Mouse (Mus musculus): ENCODE data around the gene Igf2. TPM values are rescaled to one million over a fixed set of nuclear protein-coding genes. Genes with fewer than 3 reads are reported as not detected.
A peak's percentile ranks its signal among the peaks of the same experiment; 100 is the strongest.

Igf2 gene
- polyA plus RNA-seq, 1 experiment from 2014 or later, result 1,518 TPM

GRCm38 (mm10) chr7:142656055-142656454 lies 10.6 kb downstream of the Igf2 start:
- ATAC-seq (ENCODE audit: low read depth) (0 out of 2 replicates have a peak, but pooled peaks have one; percentile 3), DNase-seq (ENCODE audit: low spot score) (peak; percentile 81)

GRCm38 (mm10) chr7:142655633-142656032 lies 11.0 kb downstream of the Igf2 start:
- Histone ChIP-seq H3K9me3 (ENCODE audit: control insufficient read depth, low read length) (no peaks in the 10 kb centered on the region), H3K9ac (ENCODE audit: low read depth, low read length) (peak overlapping the region; percentile 69), H3K27me3 (replicated peaks; ENCODE audit: control insufficient read depth, insufficient read depth, low read length) (peaks cover 64% of the 10 kb centered on the region), H3K36me3 (ENCODE audit: control insufficient read depth, insufficient read depth, low read length) (peaks cover 49% of the 10 kb centered on the region), H3K4me2 (ENCODE audit: low read depth, low read length) (peak overlapping the region; percentile 67), H3K4me1 (ENCODE audit: control insufficient read depth, insufficient read depth, low read length) (no peaks in the 10 kb centered on the region), H3K27ac (replicated peaks; ENCODE audit: low read depth, low read length) (peak overlapping the region; percentile 65; the same call in 1 of the 2 replicates), H3K4me3 (ENCODE audit: low read depth, low read length) (peak overlapping the region; percentile 61)
- ATAC-seq (ENCODE audit: low read depth) (no peak), DNase-seq (ENCODE audit: low spot score) (no peak)
- WGBS, result 22% methylated on average over 11 of the region's 11 CpGs

More at GRCm38 (mm10) chr7:142656055-142656454, 10.6 kb downstream of the Igf2 start:
- Histone ChIP-seq H3K4me1 (ENCODE audit: control insufficient read depth, insufficient read depth, low read length) (no peaks in the 10 kb centered on the region), H3K27ac (replicated peaks; ENCODE audit: low read depth, low read length) (peak overlapping the region; percentile 95; the same call in 1 of the 2 replicates), H3K4me3 (ENCODE audit: low read depth, low read length) (peak overlapping the region; percentile 61), H3K9me3 (ENCODE audit: control insufficient read depth, low read length) (no peaks in the 10 kb centered on the region), H3K27me3 (replicated peaks; ENCODE audit: control insufficient read depth, insufficient read depth, low read length) (peaks cover 68% of the 10 kb centered on the region), H3K36me3 (ENCODE audit: control insufficient read depth, insufficient read depth, low read length) (peaks cover 45% of the 10 kb centered on the region), H3K9ac (ENCODE audit: low read depth, low read length) (peak overlapping the region; percentile 69), H3K4me2 (ENCODE audit: low read depth, low read length) (peak overlapping the region; percentile 67)
- WGBS, result 50% methylated on average over 4 of the region's 4 CpGs

GRCm38 (mm10) chr7:142653726-142654125 lies 12.9 kb downstream of the Igf2 start:
- ATAC-seq (ENCODE audit: low read depth), result no peak
- peaks cover 50% of the 10 kb centered on the region for H3K36me3 ChIP-seq (ENCODE audit: control insufficient read depth, insufficient read depth, low read length)
- H3K9ac ChIP-seq (ENCODE audit: low read depth, low read length), result peak overlapping the region; percentile 69; the same call in 1 of the 2 replicates
- peak overlapping the region; percentile 67 for H3K4me2 ChIP-seq (ENCODE audit: low read depth, low read length)
- no peak for DNase-seq (ENCODE audit: low spot score)
- H3K4me3 ChIP-seq (ENCODE audit: low read depth, low read length), result 0 out of 2 replicates have a peak overlapping the region, but pooled peaks have one; percentile 61
- H3K4me1 ChIP-seq (ENCODE audit: control insufficient read depth, insufficient read depth, low read length), result no peaks in the 10 kb centered on the region
- 8% methylated on average over 14 of the region's 18 CpGs for WGBS
- peaks cover 46% of the 10 kb centered on the region for H3K27me3 ChIP-seq (replicated peaks; ENCODE audit: control insufficient read depth, insufficient read depth, low read length)
- H3K27ac ChIP-seq (replicated peaks; ENCODE audit: low read depth, low read length), result peak overlapping the region; percentile 65
- H3K9me3 ChIP-seq (ENCODE audit: control insufficient read depth, low read length), result no peaks in the 10 kb centered on the region

- Histone ChIP-seq H3K27me3 (replicated peaks; ENCODE audit: control insufficient read depth, insufficient read depth, low read length) (no peaks in the 10 kb centered on the region), H3K9me3 (ENCODE audit: control insufficient read depth, low read length) (0 out of 2 replicates have a peak, but pooled peaks cover 4% of the 10 kb centered on the region), H3K4me1 (ENCODE audit: control insufficient read depth, insufficient read depth, low read length) (peaks cover 16% of the 10 kb centered on the region), H3K27ac (replicated peaks; ENCODE audit: low read depth, low read length) (no peak overlapping the region), H3K4me3 (ENCODE audit: low read depth, low read length) (no peak overlapping the region), H3K4me2 (ENCODE audit: low read depth, low read length) (no peak overlapping the region), H3K9ac (ENCODE audit: low read depth, low read length) (no peak overlapping the region), H3K36me3 (ENCODE audit: control insufficient read depth, insufficient read depth, low read length) (peaks cover 11% of the 10 kb centered on the region)
- no peak for DNase-seq (ENCODE audit: low spot score)
- no peak for ATAC-seq (ENCODE audit: low read depth)
- 20% methylated on average over 6 of the region's 6 CpGs for WGBS
These were observed 19.9 kb downstream of the Igf2 start for GRCm38 (mm10) chr7:142646676-142647075.

- WGBS, result 17% methylated on average over 4 of the region's 5 CpGs
- Histone ChIP-seq H3K27me3 (replicated peaks; ENCODE audit: control insufficient read depth, insufficient read depth, low read length) (no peaks in the 10 kb centered on the region), H3K9me3 (ENCODE audit: control insufficient read depth, low read length) (0 out of 2 replicates have a peak, but pooled peaks cover 4% of the 10 kb centered on the region), H3K27ac (replicated peaks; ENCODE audit: low read depth, low read length) (peak overlapping the region; percentile 52; the same call in 1 of the 2 replicates), H3K36me3 (ENCODE audit: control insufficient read depth, insufficient read depth, low read length) (no peaks in the 10 kb centered on the region), H3K9ac (ENCODE audit: low read depth, low read length) (no peak overlapping the region), H3K4me3 (ENCODE audit: low read depth, low read length) (no peak overlapping the region), H3K4me2 (ENCODE audit: low read depth, low read length) (no peak overlapping the region), H3K4me1 (ENCODE audit: control insufficient read depth, insufficient read depth, low read length) (peaks cover 16% of the 10 kb centered on the region)
- DNase-seq (ENCODE audit: low spot score), result no peak
- no peak for ATAC-seq (ENCODE audit: low read depth)
These were observed 21.6 kb downstream of the Igf2 start for GRCm38 (mm10) chr7:142645045-142645444.

GRCm38 (mm10) chr7:142636178-142636577 lies 30.4 kb downstream of the Igf2 start:
- peaks cover 9% of the 10 kb centered on the region; the same call in 1 of the 2 replicates for H3K4me1 ChIP-seq (ENCODE audit: control insufficient read depth, insufficient read depth, low read length)
- H3K4me2 ChIP-seq (ENCODE audit: low read depth, low read length), result no peak overlapping the region
- H3K9ac ChIP-seq (ENCODE audit: low read depth, low read length), result no peak overlapping the region
- ATAC-seq (ENCODE audit: low read depth), result no peak
- no peaks in the 10 kb centered on the region for H3K9me3 ChIP-seq (ENCODE audit: control insufficient read depth, low read length)
- no peak overlapping the region for H3K27ac ChIP-seq (replicated peaks; ENCODE audit: low read depth, low read length)
- H3K36me3 ChIP-seq (ENCODE audit: control insufficient read depth, insufficient read depth, low read length), result no peaks in the 10 kb centered on the region
- H3K27me3 ChIP-seq (replicated peaks; ENCODE audit: control insufficient read depth, insufficient read depth, low read length), result no peaks in the 10 kb centered on the region
- DNase-seq (ENCODE audit: low spot score), result no peak
- H3K4me3 ChIP-seq (ENCODE audit: low read depth, low read length), result no peak overlapping the region

GRCm38 (mm10) chr7:142630691-142631090 lies 35.9 kb downstream of the Igf2 start:
- Histone ChIP-seq H3K36me3 (ENCODE audit: control insufficient read depth, insufficient read depth, low read length) (no peaks in the 10 kb centered on the region), H3K4me1 (ENCODE audit: control insufficient read depth, insufficient read depth, low read length) (peaks cover 8% of the 10 kb centered on the region; the same call in 1 of the 2 replicates), H3K4me2 (ENCODE audit: low read depth, low read length) (no peak overlapping the region), H3K27me3 (replicated peaks; ENCODE audit: control insufficient read depth, insufficient read depth, low read length) (no peaks in the 10 kb centered on the region), H3K9ac (ENCODE audit: low read depth, low read length) (no peak overlapping the region), H3K9me3 (ENCODE audit: control insufficient read depth, low read length) (no peaks in the 10 kb centered on the region), H3K27ac (replicated peaks; ENCODE audit: low read depth, low read length) (no peak overlapping the region), H3K4me3 (ENCODE audit: low read depth, low read length) (no peak overlapping the region)
- ATAC-seq (ENCODE audit: low read depth) (no peak), DNase-seq (ENCODE audit: low spot score) (no peak)
- 79% methylated on average over 10 of the region's 10 CpGs for WGBS

GRCm38 (mm10) chr7:142629806-142630205 lies 36.8 kb downstream of the Igf2 start:
- WGBS, result 71% methylated on average over 6 of the region's 6 CpGs
- DNase-seq (ENCODE audit: low spot score), result no peak
- Histone ChIP-seq H3K27ac (replicated peaks; ENCODE audit: low read depth, low read length) (no peak overlapping the region), H3K4me1 (ENCODE audit: control insufficient read depth, insufficient read depth, low read length) (peaks cover 8% of the 10 kb centered on the region; the same call in 1 of the 2 replicates), H3K4me2 (ENCODE audit: low read depth, low read length) (no peak overlapping the region), H3K9ac (ENCODE audit: low read depth, low read length) (no peak overlapping the region), H3K9me3 (ENCODE audit: control insufficient read depth, low read length) (no peaks in the 10 kb centered on the region), H3K4me3 (ENCODE audit: low read depth, low read length) (no peak overlapping the region), H3K27me3 (replicated peaks; ENCODE audit: control insufficient read depth, insufficient read depth, low read length) (no peaks in the 10 kb centered on the region), H3K36me3 (ENCODE audit: control insufficient read depth, insufficient read depth, low read length) (no peaks in the 10 kb centered on the region)
- no peak for ATAC-seq (ENCODE audit: low read depth)

GRCm38 (mm10) chr7:142622180-142622579 lies 44.4 kb downstream of the Igf2 start:
- no peak overlapping the region for H3K27ac ChIP-seq (replicated peaks; ENCODE audit: low read depth, low read length)
- H3K36me3 ChIP-seq (ENCODE audit: control insufficient read depth, insufficient read depth, low read length), result no peaks in the 10 kb centered on the region
- DNase-seq (ENCODE audit: low spot score) (no peak), ATAC-seq (ENCODE audit: low read depth) (no peak)
- no peaks in the 10 kb centered on the region for H3K9me3 ChIP-seq (ENCODE audit: control insufficient read depth, low read length)
- H3K9ac ChIP-seq (ENCODE audit: low read depth, low read length), result no peak overlapping the region
- H3K27me3 ChIP-seq (replicated peaks; ENCODE audit: control insufficient read depth, insufficient read depth, low read length), result no peaks in the 10 kb centered on the region
- WGBS, result 74% methylated on average over 4 of the region's 4 CpGs
- no peak overlapping the region for H3K4me2 ChIP-seq (ENCODE audit: low read depth, low read length)
- H3K4me3 ChIP-seq (ENCODE audit: low read depth, low read length), result no peak overlapping the region
- H3K4me1 ChIP-seq (ENCODE audit: control insufficient read depth, insufficient read depth, low read length), result peaks cover 8% of the 10 kb centered on the region; the same call in 1 of the 2 replicates
